Mouse (Mus musculus) E14TG2a.4 (cell line): ENCODE data around the gene Rbm34.

Experiments used
- CTCF ChIP-seq: conservative IDR thresholded peaks from 2 replicates; pipeline ENCODE4 v1.5.1; 2014; ENCODE audit warnings: low read length
- NANOG ChIP-seq: IDR thresholded peaks from 2 replicates; pipeline ENCODE4 v1.6.1; 2014; ENCODE audit warnings: borderline replicate concordance, low read length, mixed read lengths

- TF ChIP-seq CTCF (no peak), NANOG (no peak)
Measured at GRCm38 (mm10) chr8:126921432-126921831, 49.4 kb downstream of the Rbm34 start.
